Mouse (Mus musculus) liver, adult (tissue): Measurements from ENCODE around the gene Cspg5.

Source experiments
- GATA4 ChIP-seq: IDR thresholded peaks from 2 replicates; pipeline ENCODE4 v1.6.1; 2014; ENCODE audit warnings: mild to moderate bottlenecking, low read length; ENCODE audit not compliant: insufficient replicate concordance

Gene Cspg5

DNA sequence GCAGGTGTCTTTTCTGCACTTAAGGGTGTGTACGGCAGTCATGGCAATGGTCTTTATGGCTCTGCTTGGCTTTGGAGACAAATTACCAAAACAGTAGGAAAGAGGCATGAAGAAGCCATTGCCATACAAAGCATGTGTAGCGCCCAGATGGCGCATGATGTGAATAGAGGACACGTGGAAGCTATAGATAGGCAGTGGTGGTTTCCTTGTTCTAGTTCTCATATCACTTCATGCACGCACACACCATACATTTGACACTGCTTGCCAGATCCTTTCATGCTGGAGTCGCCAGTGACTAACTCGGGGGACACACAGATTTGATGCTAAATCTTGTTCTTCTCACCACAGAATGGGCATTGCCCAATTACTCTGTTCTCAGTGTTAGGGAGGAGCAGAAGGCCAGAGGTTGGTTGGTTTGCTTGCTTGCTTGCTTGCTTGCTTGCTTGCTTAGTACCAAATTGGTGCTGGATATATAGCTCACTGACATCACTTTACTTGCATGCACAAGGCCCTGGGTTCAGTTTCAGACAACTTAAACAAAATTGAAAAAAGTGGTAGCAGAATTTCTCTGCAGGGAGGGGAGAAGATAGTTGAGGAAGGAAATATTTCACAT, at the start of gene Cspg5:
Cspg5 (plus strand) TSS at position 563 of the 613 bp plus-strand sequence.
- TF ChIP-seq GATA4 = no peak

DNA sequence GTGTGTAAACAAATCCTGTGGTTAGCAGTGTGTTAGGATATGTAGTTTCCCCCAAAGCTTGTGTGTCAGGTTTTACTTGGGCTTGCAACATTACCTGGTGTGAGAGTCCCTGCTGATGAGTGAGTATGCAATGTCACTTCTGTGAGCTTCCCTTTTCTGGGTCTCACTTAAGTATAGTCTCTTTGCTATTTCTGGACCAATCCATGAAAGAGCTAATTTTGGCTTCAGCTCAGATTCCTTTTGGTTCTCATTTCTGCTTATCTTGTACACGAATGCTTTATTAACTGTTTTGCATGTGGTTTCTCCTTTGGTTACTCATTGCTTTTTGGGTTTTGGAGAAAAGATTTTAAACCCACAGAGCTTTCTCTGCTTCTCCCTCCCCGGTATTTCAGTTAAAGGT, 43.7 kb upstream of the Cspg5 start:
- no peak for TF ChIP-seq GATA4

DNA sequence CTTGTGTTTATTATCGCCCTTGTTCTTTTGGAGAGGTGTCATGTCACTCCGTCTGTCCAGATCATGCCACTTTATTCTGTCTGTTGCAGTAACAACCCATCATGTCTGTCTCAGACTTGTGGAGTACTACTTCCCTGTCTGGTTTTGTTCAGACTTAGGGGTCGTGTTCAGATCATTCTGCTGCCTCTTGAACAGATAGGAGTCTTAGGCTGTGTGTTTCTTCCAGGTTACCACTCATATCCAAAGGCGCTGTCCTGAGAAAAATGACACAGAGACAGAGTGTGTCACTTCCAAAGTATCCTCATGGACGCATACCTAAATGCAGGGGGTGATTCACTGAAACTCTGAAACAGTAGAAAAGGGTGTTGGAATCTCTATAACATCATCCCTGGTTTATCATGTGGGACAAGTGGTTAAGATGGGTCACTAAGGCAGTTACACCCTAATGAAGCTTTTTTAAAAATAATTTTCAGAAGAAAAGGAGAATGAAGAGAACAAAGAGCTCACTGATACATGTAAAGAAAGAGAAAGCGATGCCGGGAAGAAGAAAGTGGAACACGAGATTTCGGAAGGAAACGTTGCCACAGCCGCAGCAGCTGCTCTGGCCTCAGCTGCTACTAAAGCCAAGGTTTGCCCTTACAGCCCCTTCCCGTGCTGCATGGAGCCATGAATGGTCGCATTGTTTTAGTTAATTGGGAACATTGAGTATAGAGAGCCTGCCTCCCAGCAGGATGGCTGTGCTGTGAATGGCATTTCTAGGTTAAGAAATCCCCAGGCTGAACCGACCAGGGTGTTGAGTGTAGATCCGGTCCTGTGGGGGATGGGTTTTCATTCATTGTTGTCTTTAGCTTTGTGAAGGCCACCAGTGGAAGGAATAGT, 37.8 kb upstream of the Cspg5 start:
- no peak for TF ChIP-seq GATA4

DNA sequence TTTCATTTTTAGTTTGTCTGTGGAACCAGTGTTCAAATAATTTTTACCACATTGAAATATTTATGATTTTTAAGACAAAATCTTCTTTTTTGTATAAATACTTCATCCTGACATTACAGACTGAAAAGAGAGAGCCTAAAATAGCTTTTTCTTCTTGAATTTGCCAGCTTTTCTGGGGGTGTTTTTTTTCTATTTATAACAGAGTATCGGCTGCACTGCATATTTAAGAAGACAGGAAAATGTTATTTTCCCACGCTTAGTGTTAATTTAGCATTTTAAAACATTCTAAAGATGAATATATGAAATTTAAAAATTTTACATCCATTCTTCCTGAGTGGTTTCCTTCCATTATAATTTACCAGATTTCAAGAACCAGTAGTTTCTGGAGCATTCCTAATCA, 37.1 kb upstream of the Cspg5 start:
- no peak for TF ChIP-seq GATA4

DNA sequence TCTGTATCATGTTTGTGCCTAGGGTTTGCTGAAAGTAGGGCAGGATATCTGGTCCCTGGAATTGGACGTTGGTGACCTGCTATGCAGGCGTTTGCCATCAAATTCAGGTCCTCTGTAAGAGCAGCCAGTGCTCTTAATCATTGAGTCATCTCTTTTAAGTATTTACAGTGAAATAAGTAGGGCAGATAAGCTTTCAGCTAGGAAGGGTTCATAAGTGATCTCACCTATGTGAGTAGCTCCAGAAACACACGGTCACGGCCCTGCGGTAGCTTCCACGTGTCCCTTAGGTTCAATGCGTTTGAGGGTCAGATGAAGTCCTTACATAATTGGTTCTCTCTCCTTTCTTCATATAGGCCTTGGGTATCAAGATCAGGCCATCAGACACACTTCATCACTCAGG, 35.3 kb upstream of the Cspg5 start:
- TF ChIP-seq GATA4 = no peak

DNA sequence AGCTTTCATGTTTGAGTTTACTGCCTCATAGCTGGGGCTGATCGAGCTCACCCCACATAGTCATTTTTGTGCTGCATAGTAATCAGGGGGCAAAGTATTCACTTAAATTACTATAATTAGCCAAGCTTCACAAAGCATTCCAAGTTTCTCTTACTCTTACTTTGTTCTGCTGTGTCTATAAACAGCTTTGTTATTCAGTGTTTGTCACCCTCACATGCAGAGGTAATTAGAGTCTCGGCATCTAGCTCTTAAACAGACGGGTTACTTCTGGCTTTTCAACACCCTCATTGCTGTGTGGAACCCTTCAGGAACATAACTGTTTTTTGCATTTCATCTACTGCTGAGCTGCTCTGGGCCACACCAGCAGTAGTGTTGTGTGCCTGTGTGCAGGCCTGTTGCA, 34.6 kb upstream of the Cspg5 start:
- no peak for TF ChIP-seq GATA4

GRCm38 (mm10) chr9:110224273-110224672, 19.3 kb upstream of the Cspg5 start:
- TF ChIP-seq GATA4 = no peak

GRCm38 (mm10) chr9:110226191-110226590, 17.4 kb upstream of the Cspg5 start:
- no peak for TF ChIP-seq GATA4

GRCm38 (mm10) chr9:110228671-110229070, 14.9 kb upstream of the Cspg5 start:
- TF ChIP-seq GATA4 = no peak

- no peak for TF ChIP-seq GATA4
These were observed 14.5 kb upstream of the Cspg5 start for GRCm38 (mm10) chr9:110229112-110229511.

DNA sequence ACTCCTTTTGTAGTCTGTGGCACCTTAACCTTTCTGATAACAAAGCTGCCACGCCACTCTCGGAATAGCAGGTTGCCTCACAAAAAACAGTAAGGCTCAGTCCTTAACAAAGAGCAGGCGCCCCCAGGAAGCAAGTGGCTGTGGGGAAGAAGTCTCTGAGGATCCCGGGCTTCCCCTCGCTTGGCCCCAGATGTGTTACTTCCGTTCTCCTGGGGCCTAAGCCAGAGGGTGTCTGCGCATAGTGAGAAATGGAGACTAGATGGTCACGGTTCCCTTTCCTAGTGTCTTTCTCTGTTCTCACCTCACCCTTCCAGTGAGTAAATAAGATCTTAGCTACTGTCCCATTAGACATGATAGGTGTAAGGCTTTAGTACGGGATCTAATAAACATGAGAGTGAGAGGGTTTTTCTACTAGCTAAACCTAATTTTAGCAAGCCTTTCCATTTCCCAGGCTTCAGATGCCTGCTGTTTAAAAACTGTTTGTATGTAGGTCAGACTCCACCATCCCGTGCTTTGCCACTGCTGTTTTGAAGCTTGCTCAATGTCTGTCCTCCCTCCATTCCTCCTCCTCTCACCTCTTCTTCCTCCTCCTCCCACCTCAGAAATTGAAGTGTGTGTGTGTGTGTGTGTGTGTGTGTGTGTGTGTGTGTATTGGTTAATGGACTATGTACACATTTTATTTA, 13.9 kb upstream of the Cspg5 start:
- TF ChIP-seq GATA4 = no peak

GRCm38 (mm10) chr9:110230395-110231071, 13.1 kb upstream of the Cspg5 start:
- no peak for TF ChIP-seq GATA4

- TF ChIP-seq GATA4 = no peak
These were observed 8.6 kb upstream of the Cspg5 start for GRCm38 (mm10) chr9:110234962-110235361.

- no peak for TF ChIP-seq GATA4
These were observed 945 bp downstream of the Cspg5 start for GRCm38 (mm10) chr9:110244567-110244888.

DNA sequence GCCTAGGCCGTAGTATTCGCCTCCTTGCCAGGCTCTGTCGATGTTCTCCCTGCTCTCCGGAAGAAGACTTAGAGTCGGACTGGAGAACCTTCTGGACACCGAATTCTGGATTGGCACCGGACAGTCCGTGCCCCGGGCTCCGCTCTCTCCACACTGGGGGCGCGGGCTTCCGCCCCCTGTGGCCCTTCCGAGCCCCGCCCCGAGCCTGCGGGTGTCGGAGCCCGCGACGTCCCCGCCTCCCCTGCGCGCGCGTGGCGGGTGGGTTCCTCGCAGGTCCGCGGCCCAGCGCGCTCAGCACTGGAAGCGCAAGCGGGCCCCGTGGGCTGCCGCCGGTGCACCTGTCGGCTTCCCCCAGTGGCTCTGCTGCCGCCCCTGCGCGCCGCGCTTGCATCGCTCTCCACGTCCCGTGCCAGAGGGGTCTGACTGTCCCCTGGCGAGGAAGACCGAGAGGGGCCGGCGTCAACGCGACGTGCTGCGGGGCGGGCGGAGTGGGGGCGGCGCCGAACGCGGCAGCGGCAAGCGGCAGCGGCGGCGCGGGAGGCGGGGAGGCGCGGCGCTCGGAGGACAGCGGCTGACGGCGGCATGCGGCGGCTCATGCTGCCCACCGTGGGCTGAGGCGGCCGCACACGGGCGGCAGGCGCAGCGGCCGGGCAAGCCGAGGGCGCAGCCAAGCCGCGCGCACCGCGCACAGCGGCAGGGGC, 1.5 kb downstream of the Cspg5 start:
- TF ChIP-seq GATA4 = no peak
